Mouse (Mus musculus): Measurements from ENCODE around the gene Gm45716.
"Not testable (repeated sequence)": the region's sequence is repeated elsewhere in the genome, so short reads cannot be mapped to it uniquely, and the experiment has no call there.

Gm45716 gene

DNA sequence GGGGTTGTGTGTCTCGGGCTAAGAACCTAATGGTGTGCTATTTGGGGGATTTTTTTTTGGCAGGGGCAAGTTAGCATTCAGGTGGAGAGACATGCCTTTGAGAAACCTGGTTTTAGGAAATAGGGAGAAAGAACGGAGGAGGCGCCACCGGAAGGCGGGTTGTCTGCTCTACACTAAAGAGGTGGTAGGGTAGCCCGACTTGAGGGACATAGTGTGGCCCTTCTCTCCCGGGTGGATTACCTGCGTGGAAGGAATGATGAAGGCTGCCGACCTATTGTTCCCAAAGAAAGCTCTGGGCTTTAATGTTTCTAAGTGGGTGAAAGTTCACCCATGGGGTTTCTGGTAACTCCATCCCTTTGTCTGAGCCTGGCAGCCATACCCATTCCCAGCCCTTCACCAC is 62.7 kb downstream of the Gm45716 start:
- no peak for DNase-seq (ENCODE audit: low spot score)

DNA sequence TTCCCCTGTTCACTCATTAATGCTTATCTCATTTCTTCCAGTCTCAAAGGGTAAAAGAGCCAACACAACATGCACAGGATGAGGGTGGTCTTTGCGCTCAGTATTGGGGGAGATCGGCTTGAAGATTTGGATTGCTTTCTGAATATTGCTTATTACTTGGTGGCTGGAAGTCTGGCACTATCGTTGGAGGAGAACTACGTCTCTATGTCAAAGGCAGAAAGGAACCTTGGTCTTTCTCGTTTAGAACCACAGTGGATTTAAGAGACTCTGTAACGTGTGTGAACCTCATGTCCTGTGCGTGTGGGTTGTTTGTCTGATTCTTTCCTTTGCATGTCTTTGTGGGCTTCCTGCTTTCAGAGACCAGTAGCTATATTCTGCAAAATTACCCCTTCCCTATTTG is 63.2 kb downstream of the Gm45716 start:
- no peak for DNase-seq (ENCODE audit: low spot score)

DNA sequence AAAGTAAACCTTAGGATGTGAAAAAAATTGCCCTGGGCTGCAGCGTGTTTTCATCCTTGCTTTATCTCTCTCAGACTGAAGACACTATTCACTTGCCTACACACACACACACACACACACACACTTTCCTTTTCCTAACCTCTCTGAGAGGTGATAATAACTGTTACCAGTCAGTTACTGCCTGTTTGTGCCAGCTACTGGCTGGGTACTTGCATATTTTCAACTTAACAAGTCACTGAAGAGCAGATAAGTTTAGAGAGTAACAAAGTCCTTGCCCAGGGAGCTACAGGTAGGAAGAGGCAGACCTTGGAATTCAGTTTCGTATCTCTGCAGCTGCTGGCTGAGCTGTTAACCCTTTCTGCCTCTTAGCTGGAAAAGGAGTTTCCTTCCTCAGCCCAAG is 64.4 kb downstream of the Gm45716 start:
- DNase-seq (ENCODE audit: low spot score), result no peak

DNA sequence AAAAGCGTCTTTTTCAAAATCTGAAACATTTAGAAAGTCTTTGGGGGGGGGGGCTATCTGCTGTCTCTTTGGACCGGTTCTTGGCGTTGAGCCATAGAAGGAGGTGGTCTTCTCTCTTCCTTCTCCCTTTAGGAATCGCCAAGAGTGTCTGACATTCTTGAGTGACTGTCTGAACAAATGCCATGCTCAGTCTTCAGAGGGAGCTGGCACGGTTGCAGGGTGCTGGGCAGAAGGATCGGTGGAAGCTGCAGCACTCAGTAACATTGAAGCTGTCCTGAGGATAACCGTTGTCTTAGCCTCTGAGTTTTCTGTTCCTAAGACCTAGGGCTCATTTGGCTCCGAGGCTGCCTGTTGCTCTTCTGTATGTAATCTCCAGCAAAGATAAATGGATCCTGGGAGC is 64.9 kb downstream of the Gm45716 start:
- DNase-seq (ENCODE audit: low spot score), result no peak

DNA sequence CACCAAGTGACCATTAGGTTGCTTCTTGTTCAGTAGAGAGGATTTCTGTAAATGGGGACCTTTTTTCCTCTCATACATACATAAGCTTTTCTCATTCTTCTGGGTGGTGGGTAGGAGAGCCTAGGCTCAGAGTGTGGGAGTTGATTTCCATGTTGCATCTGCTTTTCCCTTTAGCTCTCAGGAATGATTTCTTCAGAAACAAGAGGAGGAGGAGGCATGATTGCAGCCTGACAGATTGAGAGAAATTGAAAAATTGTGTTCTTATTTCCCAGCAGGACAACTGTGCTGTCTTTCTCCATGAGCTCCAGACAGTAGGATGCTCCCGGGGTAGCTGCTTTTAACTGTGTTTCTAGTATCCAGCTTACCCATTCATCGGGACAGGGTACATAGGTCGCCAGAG is 67.1 kb downstream of the Gm45716 start:
- no peak for DNase-seq (ENCODE audit: low spot score)

DNA sequence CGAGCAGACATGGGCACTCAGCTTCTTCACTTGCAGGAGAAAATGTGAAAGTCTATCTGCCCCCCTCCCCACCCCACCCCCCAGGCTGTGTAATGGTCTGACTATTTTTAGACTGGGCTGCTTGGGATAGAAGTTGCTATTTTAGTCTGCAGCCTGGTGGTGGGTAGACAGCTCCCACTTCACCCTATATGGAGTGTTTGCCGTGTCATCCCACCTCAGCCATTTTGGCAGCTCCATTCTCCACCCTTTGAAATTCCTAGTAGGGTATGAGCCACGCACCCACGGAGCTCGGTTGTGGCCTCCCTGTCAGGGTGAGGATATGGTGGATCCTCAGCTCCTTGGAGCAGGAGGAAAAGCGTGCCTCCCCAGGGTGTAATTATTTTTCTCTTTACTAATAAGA is 68.2 kb downstream of the Gm45716 start:
- no peak for DNase-seq (ENCODE audit: low spot score)

DNA sequence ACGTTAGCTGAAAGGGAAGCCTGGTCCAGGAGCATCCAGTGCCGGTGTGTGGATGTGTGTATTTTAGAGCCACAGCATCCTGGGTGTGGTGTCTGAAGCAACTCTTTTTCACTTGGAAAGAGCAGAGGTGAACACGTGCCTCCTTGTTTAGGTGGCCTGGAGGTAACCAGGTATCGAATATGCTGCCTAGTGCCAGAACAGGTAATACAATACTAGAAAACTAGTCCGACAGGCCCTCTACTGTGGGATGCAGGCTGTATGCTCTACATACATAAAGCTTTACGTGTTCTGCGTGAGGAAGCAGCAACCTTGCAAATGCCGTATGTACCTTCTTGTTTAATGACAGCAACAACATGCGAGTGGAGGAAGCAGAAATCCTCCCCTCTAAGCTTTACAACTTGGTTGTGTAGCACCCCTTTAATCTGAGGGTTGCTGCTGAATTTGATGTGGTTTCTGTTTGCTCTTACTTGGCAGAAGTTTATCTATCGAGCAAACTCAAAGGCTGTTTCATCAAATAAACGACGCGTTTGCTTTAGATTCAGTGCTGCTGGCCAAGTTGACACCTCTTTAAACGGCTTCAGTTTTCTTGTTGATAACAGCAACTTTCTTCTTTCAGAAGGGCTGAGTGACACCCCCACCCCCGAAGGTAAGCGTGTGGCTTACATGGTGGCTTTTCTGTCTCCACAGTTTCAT is 69.5 kb downstream of the Gm45716 start:
- no peak for DNase-seq (ENCODE audit: low spot score)

DNA sequence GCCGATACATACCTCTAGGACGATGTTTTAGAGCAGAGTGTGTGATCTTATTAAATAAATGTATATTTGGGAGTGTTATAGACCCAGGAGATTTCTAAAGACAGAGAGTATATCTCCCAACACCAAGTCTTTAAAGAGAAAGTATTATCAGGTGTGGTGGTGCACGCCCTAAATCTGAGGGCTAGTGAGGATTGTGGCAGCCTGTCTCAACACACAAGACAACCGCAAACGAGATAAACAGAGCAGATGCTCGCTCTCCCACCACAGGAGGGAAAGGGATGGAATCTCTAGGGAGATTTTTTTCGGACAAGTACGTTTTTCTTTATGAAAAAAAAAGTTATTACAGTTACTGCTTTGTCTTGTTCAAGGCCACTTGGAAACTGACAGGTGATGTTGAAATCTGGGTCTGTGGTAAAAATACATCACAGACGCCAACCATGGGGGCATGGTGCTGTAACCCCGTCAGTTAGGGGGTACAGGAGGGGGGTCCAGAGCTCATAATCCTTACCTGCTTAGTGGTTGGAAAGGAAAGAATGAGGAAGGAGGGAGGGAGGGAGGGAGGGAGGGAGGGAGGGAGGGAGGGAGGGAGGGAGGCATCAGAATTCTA is 70.9 kb downstream of the Gm45716 start:
- no peak for DNase-seq (ENCODE audit: low spot score)

DNA sequence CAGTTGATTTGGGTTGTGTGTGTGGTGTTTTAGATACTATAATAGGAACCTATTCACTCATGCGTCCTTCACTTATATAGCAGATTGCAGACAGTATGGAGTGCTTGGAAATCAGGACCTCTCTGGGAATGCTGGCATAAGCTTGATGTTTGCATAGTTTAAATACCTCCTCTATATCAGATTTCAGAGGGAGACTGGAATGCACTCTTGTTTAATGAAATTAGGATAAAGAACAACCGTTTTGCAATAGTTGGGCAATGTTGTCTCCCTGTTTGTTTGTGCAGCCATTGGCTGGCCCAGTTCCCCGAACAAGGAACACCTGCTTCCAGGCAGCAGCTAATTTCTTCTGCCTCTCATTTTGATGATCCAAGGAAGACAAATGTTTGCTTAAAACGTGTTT is 71.6 kb downstream of the Gm45716 start:
- no peak for DNase-seq (ENCODE audit: low spot score)

DNA sequence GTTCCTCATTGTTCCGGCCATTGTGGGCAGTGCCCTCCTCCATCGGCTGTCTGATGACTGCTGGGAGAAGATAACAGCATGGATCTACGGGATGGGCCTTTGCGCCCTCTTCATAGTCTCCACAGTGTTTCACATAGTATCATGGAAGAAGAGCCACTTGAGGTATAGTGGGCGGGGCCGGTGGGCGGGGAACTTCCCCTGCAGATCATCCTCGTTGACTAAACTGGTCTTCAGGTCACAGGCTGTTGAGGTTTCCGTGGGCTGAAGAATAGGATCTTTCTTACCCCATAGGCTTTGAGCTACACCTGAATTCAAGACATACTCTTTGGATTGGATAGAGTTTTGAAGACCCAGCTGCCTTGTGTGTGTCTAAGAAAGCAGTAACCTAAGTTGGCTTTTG is 72.3 kb downstream of the Gm45716 start:
- DNase-seq (ENCODE audit: low spot score), result no peak

DNA sequence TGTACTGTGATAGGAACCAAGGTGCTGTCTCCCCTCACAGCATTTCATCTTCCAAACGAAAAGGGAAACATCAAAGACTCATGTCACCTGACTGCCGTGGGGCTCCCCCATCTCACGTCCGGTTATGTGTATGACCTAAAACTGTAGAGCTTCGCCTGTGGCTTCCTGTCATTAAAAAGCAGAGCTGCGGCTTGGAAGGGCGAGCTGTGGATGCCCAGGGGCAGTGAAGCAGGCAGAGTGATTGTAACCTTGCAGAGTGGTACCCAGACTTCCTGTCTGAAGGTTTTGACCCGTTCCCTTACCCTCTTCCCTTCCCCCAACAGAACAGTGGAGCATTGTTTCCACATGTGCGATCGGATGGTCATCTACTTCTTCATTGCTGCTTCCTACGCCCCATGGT is 76.7 kb downstream of the Gm45716 start:
- no peak for DNase-seq (ENCODE audit: low spot score)

DNA sequence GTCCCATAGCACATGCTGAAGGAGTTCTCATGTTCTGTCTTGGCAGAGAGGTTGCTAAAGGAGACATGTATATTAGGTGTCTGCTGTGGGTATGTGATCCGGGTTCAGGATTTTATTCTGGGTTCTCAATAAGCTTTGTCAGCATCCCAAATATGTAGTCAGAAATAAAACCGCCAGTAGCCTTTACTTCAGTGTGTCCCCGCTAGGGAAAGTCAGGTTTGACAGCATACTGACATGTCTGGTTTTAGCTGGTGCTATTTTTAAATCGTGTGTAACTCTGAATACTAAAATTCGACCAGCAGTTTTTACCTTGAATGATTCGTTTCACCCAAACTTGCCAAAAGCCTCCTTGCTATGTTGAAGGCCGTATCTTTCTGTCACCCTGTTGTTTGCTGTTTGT is 78.1 kb downstream of the Gm45716 start:
- DNase-seq (ENCODE audit: low spot score), result no peak

DNA sequence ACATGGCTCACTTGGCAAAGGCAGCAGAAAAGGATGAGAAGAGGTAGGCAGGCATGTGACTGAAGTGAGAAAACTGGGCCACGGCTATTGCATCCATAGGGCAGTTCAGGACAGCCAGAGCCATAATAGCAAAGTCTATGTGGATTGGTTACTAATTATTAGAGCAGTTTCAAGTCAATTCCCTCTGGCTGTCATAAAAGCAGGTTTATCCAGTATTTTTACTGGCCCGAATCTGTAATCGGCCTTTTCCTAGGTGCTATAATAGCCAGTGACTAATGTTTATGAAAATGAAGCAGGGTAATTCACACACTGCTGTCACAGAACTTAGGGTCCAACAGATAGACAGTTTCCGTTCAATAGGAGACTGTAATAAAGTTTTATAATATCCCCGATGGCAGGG is 81.5 kb downstream of the Gm45716 start:
- no peak for DNase-seq (ENCODE audit: low spot score)

DNA sequence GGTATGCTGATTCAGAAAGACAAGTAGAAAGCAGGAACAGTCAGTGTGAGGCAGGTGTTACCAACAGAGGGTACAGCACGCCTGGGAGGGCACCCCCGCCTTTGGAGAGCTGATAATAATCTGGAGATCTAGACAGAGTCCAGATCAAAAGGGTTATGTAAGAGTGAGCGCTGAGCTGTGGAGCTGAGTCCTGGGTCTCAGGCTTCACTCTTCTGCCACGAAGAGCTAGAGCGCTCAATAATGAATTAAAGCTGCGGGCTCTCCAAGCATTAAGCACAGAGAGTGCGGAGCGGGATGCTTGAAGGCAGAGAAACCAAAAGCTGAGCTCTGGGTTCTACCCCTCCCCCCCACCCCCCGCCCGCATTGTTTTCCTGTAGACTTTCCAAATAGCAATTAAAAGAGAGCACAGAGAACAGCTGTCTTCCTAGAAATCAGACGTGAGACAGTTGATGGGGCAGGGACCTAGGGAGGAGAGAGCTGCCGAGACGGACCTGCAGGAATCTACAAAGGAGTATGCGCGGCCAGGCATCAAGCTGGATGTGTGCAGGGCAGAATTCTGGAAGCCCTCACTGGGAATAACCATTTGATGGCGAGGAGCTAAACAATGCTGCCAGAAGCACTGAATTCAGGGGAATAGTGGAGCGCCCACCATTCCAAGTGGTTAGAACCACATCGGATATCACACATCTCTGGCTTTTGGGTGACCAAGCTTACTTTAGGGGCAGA is 82.1 kb downstream of the Gm45716 start:
- peak; percentile 44 for DNase-seq (ENCODE audit: low spot score)

DNA sequence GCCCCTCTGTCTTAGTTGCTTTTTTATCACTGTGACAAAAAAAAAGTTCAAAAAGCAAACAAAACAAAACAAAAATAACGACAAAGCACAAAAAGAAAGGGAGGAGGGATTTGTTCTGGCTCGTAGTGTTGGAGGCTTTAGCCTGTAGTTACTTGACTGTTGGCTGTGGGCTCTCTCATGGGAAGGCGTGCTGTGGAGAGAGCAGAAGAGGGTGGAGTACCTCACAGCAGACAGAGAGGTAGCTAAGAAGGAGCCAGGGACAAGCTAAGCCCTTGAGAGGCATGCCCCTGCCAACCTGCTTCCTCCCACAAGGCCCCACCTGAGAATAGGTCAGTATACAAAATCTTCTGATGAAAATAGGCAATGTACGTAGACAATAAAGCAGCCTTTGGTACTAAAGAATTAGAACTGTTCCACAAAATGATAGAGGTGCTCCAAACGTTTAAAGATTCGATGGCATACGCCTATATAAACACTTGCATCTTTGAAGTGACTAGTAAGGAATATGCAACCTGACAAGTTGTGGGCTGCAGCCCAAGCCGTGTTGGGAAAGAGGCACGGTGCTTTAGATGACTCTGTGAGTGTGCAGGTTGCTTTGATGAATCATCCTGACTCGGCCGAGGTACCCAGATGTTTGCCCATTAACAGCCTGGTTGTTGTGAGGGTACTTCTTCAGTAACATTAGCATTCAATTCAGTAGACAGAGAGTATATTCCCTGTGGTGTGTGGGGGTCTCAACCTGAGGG is 82.8 kb downstream of the Gm45716 start:
- DNase-seq (ENCODE audit: low spot score), result no peak

DNA sequence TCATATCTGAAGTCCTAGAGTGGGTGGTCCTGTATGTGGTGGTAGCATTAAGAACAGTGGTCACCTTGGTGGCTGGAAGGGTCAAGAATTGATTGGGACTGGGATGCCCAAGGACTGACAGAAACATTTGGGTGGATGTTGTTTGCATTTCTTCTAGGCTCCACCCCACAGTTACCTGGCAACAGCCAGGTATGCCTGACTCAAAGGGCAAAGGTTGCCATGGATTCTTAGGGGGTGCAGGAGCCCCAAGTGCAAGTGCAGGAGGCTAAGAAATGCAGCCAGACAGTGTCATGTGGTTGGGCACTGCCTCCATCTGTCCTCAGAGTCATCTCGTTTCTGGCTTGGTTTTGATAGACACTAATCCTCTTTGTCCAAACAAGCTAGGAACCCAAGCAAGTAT is 86.7 kb downstream of the Gm45716 start:
- no peak for DNase-seq (ENCODE audit: low spot score)

DNA sequence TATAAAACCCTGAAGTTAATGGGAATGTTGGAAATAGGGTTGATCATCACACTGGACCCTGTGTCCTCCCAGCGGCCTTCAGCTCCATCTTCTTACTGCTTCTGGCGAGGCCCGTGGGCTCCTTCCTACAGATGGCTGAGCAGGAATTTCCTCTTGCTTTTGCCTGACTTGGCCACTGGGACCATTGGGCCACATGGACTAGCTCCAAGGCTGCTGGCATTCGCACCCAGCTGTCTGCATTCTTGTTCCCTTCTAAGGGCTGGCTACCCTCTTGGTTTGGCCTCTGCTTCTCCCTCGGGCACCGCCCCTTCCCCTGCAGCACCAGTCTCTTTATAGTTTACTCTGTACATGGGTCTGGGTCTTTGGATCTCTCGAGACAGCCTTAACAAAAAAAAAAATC is 88.2 kb downstream of the Gm45716 start:
- no peak for DNase-seq (ENCODE audit: low spot score)

DNA sequence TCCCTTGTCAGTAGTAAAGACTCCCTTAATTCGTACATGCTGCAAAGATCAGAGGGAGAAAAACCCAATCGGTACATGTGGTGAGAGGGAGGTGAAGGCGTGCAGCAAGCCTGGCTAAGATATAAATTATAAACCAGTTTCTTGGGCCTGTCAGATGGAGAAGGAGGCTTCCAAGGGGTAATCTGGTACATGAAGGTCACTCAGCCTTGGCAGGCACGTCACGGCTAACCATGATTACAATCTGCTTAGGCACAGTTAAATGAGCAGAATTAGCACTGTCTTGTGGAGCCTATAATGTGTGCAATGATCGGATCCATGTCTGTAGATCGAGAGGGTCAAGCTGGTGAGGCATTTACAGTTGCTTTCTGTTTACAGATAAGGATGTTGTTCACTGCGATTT is 88.7 kb downstream of the Gm45716 start:
- no peak for DNase-seq (ENCODE audit: low spot score)

DNA sequence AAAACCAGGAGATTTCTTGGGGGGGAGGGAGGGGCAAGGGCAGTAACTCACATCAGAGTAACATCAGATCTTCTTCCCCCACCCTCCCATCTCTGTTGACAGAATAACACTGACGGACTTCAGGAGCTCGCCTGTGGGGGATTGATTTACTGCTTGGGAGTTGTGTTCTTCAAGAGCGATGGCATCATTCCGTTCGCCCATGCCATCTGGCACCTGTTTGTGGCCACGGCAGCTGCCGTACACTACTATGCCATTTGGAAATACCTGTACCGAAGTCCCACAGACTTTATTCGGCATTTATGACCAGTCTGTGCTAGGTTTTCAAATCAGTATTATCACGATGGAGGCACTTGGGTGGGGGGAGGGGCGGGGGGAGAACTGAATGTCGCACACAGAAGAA is 89.1 kb downstream of the Gm45716 start:
- DNase-seq (ENCODE audit: low spot score), result no peak

DNA sequence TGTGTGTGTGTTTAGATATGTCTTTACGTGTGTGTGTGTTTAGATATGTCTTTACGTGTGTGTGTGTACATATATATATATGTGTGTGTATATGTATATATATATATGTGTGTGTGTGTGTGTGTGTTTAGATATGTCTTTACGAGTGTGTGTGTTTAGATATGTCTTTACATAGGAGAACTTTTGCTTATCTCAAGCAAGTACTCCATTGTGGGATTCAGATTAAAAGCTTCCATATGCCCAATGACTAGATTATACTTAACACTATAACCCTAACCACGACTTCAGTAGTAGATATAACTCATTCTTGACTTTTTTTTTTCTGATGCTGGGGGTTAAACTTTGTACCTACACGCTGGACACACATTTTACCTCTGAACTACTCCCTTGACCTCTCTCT is 92.6 kb downstream of the Gm45716 start:
- DNase-seq (ENCODE audit: low spot score), result no peak

DNA sequence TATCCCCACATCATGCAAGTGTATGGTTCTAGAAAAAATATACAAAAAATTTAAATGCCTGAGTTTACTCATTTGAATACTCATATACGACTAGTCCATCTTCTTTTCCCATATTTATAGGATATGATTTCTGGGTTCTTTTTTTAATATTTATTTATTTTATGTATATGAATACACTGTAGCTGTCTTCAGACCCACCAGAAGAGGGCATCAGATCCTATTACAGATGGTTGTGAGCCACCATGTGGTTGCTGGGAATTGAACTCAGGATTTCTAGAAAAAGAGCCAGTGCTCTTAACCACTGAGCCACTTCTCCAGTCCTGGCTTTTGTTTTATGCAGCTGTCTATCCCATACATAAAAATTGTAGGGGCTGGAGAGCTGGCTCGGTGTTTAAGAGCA is 94.5 kb downstream of the Gm45716 start:
- DNase-seq (ENCODE audit: low spot score), result not testable (repeated sequence)

DNA sequence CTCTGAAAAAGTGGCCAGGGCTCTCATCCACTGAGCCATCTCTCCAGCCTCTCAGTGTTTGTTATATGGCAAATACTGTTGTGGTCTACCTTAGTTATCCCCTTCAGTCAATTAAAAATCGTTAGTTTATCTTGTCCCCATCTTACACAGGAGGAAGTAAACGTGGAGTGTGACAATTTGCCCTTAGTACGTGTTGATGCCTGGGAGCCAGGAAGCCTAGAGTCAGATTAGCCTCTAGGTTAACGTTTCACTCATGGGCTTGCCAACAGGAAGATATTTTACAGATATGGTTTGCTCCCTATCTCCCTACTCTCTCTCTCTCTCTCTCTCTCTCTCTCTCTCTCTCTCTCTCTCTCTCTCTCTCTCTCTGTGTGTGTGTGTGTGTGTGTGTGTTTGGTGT is 95.7 kb downstream of the Gm45716 start:
- DNase-seq (ENCODE audit: low spot score), result no peak

DNA sequence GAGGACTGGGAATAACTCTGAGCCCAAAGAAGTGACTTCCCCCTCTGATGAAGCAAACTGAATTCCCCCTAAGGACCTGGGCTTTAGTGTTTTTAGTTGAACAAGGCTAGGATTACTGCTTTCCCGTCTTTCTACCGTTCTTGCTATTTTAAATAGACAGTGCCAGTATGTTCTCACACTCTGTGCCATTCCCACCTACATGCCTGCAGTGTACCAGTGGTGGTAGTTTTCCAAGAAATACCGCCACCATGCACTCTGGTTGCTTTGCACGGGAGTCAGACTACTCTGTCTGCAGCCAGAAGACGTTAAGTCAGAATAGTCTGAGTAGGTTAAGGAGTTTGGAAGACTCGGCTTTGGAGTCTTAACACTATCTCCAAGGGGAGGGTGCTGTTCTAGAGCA is 96.1 kb downstream of the Gm45716 start:
- peak; percentile 53 for DNase-seq (ENCODE audit: low spot score)
